Mouse (Mus musculus): ENCODE measurements around the gene Zc3h10.
"Not testable (repeated sequence)": the region's sequence is repeated elsewhere in the genome, so short reads cannot be mapped to it uniquely, and the experiment has no call there.

Zc3h10 gene

DNA sequence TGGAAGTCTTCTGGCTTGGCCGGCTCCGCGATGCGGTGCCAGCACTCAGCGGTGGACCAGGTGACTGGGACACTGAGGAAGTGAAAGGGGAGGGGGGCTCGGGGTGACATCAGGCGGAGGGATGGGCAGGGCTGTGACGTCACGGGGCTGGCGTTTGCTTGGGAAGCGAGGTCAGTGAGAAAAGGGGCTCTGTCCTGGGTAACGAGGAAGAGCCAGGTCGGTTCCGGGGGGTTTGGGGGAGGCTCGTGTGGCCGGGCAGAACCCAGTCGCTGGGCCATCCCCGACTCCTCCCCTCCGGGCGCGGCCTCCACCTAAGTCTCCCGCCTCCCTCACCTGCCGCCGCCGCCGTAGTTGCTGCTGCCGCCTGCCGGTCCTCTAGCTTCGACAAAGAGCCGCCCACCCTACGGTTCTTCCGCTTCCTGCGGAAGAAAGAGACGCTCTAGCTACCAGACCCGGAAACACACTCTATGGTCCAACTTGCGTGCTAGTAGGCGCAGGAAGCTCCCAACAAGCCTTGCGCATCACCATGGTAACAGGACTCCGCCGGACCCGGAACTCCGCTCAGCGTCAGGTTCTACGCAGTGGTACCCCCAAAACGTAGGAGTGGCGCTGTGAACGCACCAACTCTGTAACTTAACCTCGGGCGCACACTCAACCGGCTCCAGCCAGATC, at the start of gene Zc3h10:
TSS of gene Zc3h10 (minus strand) at position 414 of the 672 bp plus-strand sequence.
- DNase-seq (ENCODE audit: low spot score in 2 of 2), result peak; percentile 81 to 86

DNA sequence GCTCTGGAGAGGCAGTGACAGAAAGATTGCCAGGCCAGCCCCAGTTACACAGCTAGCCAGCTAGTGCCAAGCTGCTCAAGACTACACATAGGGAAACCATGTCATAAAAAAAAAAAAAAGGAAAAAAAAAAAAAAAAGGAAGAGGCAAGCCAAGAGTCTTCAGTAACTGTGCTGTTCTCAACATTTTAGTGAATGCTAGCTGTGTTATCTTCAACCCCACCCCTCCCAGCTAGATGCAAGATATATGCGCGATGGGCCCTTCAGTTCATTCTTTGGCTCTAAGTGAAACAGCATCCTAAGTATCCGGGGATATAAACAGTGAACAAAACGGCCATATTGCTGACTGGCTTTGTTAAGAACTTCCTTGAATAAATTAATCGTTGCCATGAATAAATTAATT, 45.2 kb upstream of the Zc3h10 start:
- no peak for DNase-seq (ENCODE audit: low spot score in 2 of 2)

DNA sequence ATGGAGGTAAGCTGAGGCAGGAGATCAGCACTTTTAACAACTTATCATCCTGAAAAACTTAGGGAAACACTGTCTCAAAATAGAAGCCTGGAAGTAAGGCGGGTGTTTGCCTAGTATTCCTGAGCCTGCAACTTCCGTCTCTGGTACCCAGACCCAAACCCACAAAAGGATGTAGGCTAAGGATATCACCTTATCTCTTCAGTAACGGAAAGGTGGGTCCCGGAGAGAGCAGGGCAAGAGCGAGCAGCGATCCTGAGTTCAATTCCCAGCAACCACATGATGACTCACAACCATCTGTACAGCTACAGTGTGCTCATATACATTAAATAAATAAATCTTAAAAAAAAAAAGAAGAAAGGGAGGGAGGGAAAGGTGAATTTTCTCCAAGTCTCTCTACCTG, 43.9 kb upstream of the Zc3h10 start:
- DNase-seq (ENCODE audit: low spot score in 2 of 2), result no peak

DNA sequence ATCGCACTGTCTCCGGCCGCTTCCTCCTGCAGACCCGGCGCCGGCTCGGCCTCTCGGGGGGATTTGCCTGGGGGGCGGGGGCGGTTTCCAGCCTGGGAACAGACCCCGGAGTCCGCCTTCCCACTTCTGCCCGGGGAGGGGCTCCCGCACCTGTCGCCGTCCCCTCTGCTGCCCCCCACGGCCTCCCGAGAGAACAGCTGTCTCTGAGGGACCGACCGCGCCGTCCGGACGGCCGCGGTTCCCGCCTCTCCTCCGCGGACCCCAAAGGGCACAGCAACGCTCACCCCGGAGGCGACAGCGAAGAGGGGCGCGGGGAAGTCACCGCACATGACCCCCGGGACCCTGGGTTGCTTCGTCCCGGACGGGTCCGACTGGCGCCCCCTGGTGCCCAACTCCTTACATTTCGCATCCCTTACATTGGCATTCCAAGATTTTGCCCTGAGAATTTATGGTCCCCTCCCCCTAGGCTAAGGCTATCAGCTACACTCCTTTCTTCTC, 42.7 kb upstream of the Zc3h10 start:
- peak in 1 of 2 experiments; percentile 65 for DNase-seq (ENCODE audit: low spot score in 2 of 2)

DNA sequence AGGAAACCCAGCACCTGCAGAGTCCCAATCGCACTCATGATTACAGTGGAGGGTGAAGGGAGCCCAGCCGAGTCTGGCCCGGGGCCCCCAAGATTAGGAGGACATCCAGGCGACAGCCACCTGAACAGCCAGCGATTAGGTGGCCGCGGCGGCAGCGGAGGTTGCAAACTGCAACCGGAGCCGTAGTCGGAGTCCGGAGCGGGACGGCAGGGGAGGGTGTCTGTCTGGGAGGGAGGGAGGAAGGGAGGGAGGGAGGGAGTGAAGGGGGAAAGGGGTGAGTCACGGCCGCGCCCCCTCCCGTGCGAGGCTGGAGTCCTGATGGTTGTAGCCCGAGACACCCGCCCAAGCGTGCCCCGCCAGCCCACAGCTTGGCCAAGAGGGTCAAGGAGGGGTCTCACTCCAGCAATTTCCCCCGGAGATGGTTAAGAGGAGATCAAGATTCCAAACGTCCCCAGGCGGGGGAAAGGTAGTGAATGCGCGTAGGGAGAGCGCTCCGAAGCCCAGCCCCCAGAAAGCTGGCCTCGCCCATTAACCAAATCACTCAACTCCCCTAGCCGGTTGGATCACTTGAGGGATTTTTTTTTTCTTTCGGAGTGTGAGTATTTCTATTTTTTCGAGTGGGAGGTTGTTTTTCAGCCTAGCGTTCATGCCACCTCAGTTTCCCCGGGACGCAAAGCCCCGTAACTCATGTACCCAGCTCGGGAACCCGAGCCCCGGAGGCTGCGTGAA, 42.1 kb upstream of the Zc3h10 start, which contains the start of gene Erbb3:
TSS of gene Erbb3 (minus strand) at position 189 of the 729 bp plus-strand sequence.
- DNase-seq (ENCODE audit: low spot score in 2 of 2), result no peak

DNA sequence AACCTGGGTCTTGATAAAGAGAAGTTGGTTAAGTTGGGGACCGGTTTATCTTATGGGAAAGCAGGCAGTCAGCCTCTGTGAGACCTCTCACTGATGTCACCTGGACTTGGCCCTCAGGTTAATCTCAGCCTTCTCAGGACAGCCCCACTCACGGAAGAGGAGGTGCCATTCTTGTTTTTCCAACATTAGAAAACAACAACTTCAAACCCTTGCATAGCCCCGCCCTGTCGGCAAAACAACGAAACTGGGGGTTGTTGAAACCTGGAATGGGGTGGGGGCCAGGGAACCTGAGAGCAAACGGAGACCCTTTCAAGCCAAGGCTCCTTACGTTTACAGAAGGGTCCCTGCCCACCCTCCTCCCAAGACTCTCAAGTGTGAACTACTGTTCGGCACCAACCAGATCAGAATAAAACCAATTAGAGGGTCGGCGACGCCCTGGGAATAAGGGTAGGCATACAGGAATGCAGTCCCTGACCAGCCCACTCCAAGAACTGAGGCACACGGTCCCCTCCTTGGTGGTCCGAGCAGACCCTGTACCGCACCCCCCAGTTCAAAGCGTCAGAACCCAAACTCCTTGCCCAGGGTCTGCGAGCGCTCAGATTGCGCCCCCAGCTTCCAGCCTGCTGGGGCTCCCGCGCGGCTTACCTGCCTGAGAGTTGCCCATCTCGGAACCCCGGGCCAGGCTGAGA, 41.3 kb upstream of the Zc3h10 start:
- no peak for DNase-seq (ENCODE audit: low spot score in 2 of 2)

DNA sequence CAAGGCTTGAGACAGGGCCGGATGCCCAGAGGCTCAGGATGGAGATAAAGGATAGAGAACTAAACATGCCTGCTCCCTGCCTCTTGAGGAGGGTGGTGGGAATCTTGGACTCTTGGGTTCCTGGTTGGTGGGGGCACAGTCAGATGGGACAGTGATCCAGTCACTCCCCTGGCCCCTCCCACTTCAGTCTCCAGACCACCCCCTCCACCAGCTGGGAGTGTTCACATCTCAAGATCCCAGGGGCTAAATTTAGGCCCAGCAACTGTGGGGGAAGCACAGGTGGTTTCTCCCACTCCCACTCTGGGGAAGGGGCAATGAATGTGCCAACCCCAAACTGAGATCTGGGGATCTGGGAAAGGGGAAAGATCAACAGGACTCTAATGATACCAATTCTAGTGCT, 40.6 kb upstream of the Zc3h10 start:
- no peak for DNase-seq (ENCODE audit: low spot score in 2 of 2)

DNA sequence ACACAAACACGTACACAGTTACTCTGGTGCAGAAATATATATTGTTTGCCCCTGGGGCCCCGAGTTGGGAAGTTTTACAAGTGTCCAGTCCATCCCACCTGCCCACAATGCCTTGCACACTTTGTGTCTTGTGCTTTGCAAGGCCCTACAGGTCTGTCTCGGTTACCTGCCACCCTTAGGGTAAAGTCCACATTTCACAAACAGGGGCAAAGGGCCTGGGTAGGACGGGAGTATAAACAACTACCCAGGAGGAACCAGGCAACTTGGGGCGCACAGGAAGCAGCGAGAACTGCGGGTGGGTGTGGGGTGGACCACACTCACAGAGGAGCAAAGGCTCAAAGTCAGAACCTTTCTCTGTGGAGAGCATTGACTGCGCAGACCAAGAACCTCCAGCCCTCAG, 40.1 kb upstream of the Zc3h10 start:
- no peak for DNase-seq (ENCODE audit: low spot score in 2 of 2)

DNA sequence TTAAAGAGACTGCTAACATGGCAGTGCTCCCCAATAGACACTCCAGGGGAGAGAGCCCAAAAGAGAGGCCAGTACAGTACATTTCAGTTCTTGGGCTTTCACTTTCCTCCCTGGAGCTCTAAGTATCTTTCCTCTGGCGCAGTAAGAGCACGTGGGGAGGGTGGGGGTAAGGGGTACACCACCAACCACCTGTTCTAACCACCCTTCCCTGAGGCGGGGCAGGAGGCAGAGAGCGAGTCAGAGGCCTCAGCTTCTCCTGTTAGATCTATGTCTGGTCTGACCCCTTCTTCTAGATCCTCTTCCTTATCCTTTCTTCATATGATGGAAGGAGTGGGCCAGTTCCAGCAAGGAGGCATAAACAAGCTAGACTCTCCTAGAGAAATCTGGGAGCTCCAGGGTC, 39.5 kb upstream of the Zc3h10 start:
- DNase-seq (ENCODE audit: low spot score in 2 of 2), result no peak

DNA sequence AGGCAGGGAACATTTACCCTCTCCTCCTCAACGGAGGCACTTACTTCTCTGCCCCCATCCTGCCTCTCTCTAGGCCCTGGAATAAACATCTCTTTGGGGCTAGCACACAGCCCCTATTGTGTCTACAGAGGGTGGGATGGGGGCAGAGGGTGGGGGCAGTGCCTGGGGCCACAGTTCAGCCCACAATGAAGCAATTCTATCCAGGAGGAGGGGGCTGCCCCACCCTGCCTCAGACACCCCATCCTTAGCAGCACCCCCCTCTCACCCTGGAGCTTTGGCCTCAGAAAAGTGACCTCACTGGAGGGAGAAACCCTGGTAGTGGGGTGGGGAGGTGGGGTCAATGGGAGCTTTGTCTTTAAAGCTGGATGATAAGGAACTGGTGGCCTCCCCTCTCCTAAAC, 39.0 kb upstream of the Zc3h10 start:
- no peak for DNase-seq (ENCODE audit: low spot score in 2 of 2)

DNA sequence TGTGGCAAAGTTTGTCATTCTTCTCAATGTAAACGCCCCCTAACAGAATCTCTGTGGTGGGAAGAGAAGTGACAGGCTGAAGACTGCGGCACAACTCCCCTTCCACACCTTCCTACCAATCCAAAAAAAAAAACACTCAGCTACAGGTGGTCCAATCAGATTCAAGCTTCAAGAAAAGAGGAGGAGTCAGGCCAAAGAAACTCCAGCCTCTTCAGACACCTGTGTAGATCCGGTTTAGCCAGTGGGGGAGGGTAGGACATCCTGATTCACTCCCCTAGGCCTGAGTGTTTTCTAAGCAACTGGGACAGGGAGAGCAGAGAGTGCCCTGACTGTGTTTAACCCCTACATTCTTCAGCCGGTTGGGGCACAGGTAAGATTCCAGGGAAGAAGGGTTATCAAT, 36.8 kb upstream of the Zc3h10 start:
- no peak for DNase-seq (ENCODE audit: low spot score in 2 of 2)

DNA sequence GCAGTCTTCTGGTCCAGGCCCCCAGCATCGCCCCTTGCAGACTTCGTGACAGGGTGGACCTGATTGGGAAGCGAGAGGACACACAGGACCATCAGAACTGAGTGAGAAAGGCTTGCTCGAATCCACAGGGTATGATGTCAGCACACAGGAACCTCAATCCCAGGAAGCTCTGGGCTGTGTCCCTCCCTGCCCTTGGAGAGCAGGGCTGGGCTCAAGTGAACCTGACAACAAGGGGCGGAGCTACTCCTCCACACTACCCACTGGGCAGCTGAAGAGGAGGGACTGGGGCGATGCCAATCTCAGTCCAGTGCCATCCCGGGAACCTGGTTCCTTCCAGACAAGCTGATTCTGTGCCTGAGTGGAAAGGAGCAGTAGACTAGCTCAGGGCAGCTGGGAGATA, 36.1 kb upstream of the Zc3h10 start:
- DNase-seq (ENCODE audit: low spot score in 2 of 2), result no peak

DNA sequence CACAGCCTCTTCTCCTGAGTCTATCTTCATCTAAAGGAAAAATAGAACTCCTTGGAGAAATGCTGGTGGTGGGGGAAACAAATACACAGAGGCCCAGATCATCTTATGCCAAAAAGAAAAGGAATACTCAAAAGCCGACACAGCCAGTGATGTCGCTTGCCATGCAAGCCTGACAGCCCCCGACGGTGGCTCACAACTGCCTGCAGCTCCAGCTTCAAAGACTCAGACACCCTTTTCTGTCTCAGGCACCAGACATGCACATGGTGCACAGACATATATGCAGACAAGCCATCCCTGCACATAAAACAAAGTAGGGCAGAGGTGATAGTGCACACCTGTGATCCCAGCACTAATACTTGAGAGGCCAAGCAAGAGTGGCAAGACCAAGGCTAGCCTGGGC, 32.2 kb upstream of the Zc3h10 start:
- no peak for DNase-seq (ENCODE audit: low spot score in 2 of 2)

DNA sequence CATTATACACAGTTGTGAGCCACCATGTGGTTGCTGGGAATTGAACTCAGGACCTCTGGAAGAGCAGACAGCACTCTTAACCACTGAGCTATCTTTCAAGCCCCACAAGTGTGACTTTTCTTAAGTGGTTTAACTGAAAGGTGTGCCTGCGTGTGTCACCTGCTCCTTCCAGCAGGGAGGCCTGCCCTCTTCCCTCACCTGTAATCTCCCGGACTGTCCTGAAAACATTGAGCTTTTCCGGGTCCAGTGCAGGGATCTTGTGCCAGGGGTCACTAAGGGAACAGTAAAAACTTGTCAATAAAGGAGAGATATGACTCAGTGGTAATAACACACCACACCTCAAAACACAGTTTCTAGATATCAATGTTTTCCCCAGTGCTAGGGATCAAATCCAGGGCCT, 31.7 kb upstream of the Zc3h10 start:
- no peak for DNase-seq (ENCODE audit: low spot score in 2 of 2)

DNA sequence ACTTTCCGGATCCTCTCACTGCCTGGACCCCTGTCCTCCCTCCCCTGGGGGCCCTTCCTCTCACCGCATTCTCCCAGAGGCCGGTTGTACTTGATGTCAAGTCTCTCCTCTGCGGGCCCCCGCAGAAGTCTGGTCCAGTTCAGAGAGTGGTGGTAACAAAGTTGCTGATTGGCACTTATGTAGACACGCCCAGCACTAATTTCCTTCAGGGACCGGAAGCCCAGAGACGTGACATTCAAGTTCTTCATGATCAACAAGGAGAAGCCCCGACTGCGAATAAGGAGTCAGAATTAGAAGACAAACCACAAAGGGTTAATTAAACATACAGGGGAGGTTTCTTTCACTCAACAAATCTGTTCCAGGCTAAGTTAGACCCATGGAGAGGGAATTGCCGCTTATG, 30.8 kb upstream of the Zc3h10 start:
- no peak for DNase-seq (ENCODE audit: low spot score in 2 of 2)

DNA sequence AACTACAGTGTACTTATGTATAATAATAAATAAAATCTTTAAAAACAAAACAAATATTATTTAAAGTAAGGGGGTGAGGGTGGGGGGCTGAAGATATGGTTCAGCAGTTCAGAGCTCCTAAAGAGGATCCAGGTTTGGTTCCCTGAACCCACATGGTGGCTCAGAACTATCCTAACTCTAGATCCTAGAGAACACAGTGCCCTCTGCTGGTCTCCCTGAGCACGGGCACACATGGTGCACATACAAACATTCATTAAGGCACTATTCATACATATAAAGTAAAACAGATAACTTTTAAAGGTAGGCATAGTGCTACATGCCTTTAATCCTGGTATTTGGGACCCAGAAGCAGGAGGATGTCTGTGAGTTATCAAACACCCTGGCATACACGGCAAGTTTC, 27.5 kb upstream of the Zc3h10 start:
- DNase-seq (ENCODE audit: low spot score in 2 of 2), result no peak

DNA sequence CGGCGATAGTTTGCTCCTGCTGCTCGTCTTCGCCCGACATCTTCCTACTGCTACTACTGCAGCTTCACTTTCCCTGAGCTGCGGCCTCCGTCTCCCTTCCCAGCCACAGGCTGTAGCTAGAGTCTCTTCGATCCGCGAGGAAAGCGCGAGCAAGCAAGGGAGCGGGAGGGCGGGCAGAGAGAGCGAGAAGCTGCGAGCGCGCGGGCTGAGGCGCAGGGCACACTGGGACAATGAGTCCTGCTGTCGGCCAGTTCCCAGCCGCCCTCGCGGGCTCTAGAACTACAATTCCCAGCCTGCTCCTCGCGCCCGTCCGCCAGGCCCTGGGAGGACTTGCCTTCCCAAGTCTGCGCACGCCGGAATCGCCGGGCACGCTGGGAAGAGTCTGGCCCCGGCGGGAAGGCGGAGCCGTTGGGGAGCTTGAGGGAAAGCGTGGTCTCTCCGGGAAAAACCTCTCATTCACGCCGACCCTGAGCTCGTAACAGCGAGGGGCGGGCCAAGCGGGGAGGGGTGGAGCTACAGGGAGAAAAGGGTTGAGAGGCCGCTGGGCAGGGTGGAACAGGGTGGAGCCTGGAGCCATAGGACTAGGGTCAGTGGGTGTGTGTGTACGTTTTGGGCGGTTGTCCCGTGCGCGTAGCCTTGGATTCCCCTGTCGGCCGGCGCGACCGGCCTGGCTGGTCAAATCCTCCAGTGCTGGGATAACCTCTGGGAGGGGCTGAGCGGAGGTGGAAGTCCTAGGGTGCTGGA, 18.4 kb upstream of the Zc3h10 start, which contains the start of gene Pa2g4:
TSS of gene Pa2g4 (minus strand) at position 200 of the 744 bp plus-strand sequence.
- DNase-seq (ENCODE audit: low spot score in 2 of 2), result peak; percentile 94 to 97

DNA sequence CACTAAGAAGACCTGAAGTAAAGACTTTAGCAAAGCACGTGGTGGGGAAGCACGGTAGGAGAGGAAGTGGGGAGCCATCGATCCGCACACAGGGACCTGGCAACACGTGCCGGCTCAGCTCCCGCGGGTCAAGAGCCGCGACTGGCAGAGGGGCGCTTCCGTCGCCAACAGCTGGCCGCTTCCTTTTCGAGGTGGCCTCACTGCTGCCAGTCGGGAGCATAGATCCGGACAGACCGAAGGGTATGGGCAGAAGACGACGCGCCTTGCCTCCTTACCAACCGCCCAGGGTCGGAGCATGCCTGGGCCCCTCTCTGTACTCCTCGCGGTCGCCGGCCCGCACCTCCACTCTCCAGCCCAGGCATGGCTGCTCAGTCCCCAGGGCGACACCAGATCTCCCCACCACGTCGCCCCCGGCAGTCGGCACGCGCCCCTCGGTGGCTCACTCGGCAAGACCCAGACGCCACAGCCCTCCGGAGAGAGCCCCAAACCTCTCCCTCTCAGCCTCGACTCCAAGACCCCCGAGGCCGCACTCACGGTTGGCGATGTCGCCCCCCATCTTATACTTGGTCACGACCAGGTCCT, 17.7 kb upstream of the Zc3h10 start:
- DNase-seq (ENCODE audit: low spot score in 2 of 2), result no peak

DNA sequence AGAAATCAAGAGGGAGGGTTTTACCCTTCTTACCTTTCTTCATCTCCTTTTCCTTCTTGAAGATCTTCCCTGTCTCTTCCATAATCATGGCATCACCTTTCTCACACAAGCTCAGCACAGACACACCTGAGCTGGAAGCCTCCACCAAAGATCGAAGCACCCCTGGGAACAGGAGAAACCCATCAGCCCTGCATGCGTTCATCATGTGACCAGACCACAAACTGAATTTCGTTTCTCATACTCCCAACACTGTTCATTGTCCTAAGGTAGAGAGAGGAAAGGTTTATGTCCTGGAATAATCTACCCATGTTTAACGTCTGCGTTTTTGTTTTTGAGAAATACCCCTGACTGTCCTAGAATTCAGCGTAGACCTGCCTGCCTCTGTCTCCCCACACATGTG, 16.0 kb upstream of the Zc3h10 start:
- DNase-seq (ENCODE audit: low spot score in 2 of 2), result no peak

DNA sequence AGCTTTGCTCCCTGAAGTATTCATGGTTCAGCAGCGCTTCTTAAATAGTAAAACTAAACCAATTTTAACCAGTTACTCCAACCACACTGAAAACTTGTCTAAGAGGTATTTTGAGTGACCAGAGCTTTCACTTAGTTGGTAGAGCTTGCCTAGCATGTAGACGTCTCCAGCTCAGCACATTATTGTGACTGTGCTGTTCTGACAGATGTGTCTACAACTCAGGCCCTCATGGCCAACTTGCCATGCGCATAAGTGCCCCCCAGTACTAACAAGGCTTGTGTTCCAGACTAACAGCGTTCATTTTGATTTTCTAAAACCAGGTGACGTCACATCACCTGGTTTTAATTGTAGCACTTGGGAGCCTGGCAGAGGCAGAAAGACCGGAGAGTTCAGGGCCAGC, 9.4 kb upstream of the Zc3h10 start:
- no peak for DNase-seq (ENCODE audit: low spot score in 2 of 2)

DNA sequence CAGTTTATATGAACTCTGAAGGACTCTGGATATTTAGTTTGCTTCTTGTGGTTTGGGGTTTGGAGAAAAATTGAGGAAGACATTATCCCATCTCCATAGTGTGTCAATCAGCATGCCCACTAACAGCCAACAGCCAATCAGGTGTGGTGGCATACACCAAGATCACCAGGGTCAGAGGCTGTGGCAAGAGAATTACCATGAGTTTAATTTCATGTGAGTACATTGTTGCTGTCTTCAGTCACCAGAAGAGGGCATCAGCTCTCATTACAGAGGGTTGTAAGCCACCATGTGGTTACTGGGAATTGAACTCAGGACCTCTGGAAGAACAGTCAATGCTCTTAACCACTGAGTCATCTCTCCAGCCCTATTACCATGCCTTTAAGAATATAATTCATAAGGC, 8.7 kb upstream of the Zc3h10 start:
- no peak for DNase-seq (ENCODE audit: low spot score in 2 of 2)

DNA sequence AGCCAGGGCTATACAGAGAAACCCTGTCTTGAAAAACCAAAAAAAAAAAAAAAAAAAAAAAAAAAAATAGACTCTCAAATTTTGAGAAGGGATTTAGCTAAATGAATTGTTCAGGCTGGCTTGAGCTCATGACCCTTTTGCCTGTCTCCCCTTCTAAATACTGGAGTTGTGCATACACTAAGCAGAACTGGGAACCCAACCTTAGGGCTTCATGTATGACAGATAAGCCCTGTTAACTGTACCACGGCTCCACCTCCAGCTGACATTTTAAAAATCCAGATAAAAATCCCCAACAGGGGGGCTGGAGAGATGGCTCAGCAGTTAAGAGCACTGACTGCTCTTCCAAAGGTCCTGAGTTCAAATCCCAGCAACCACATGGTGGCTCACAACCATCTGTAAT, 8.0 kb upstream of the Zc3h10 start:
- DNase-seq (ENCODE audit: low spot score in 2 of 2), result not testable (repeated sequence)
